Mouse (Mus musculus) neural tube, embryonic 11.5 days (tissue): ENCODE measurements around the gene Zc3h7b. TPM values are rescaled to one million over a fixed set of nuclear protein-coding genes. Genes with fewer than 3 reads are reported as not detected.

ENCODE experiments used
- ATAC-seq: fragments of 200-750 bp; cut with Nextera tagmentation; 2 replicates; pipeline ENCODE4 v1.8.0; 2017; ENCODE audit warnings: moderate number of reproducible peaks, mild to moderate bottlenecking, moderate TSS enrichment, moderate library complexity; ENCODE audit not compliant: insufficient read depth, low FRiP score, low TSS enrichment
- DNase-seq: peaks from one replicate; pipeline ENCODE4 v3.0.0-alpha.2; 2015; ENCODE audit warnings: low spot score
- H3K27ac ChIP-seq: fragments of 300-500 bp; sonication (generic); 2 replicates; pipeline ENCODE4 v1.5.1; 2014; ENCODE audit warnings: low read depth, mild to moderate bottlenecking, low read length
- H3K27me3 ChIP-seq: fragments of 300-500 bp; sonication (generic); 2 replicates; pipeline ENCODE4 v1.6.1; 2014; ENCODE audit warnings: mild to moderate bottlenecking, low read length, mixed read lengths; ENCODE audit not compliant: control insufficient read depth, insufficient read depth
- H3K36me3 ChIP-seq: fragments of 300-500 bp; sonication (generic); 2 replicates; pipeline ENCODE4 v1.6.1; 2014; ENCODE audit warnings: mild to moderate bottlenecking, low read length, moderate library complexity, mixed read lengths; ENCODE audit not compliant: control insufficient read depth, insufficient read depth
- H3K4me1 ChIP-seq: fragments of 300-500 bp; sonication (generic); 2 replicates; pipeline ENCODE4 v1.6.1; 2014; ENCODE audit warnings: low read length, mixed read lengths; ENCODE audit not compliant: control insufficient read depth, insufficient read depth
- H3K4me2 ChIP-seq: fragments of 300-500 bp; sonication (generic); 2 replicates; pipeline ENCODE4 v1.6.1; 2014; ENCODE audit warnings: low read depth, mild to moderate bottlenecking, moderate library complexity
- H3K4me3 ChIP-seq: fragments of 300-500 bp; sonication (generic); 2 replicates; pipeline ENCODE4 v1.5.1; 2014; ENCODE audit warnings: low read depth, low read length
- H3K9ac ChIP-seq: fragments of 300-500 bp; sonication (generic); 2 replicates; pipeline ENCODE4 v1.6.1; 2014; ENCODE audit warnings: mild to moderate bottlenecking, low read length
- H3K9me3 ChIP-seq: fragments of 300-500 bp; sonication (generic); 2 replicates; pipeline ENCODE4 v1.6.1; 2016; ENCODE audit warnings: low read length; ENCODE audit not compliant: control insufficient read depth
- WGBS: fragments of 180-500 bp; shearing (Covaris S2); extraction: QIAGEN DNeasy Blood & Tissue Kit; methylation state at CpG from one replicate; pipeline ENCODE4 v1.1.7; 2014; 5-methylcytosine and 5-hydroxymethylcytosine counted together
- polyA plus RNA-seq: library from polyadenylated mRNA; unstranded; fragments of >200 nt; fragmentation: Nextera tagmentation; extraction: Ambion mirVana; gene quantifications from 2 replicates; pipeline ENCODE4 v1.2.1, GENCODE M21; 2014

Zc3h7b gene
- polyA plus RNA-seq, 1 experiment from 2014 or later: 48.8 TPM

- DNase-seq (peak; percentile 27), ATAC-seq (no peak)
- Histone ChIP-seq H3K4me2 (no peak overlapping the region), H3K36me3 (peaks cover 2% of the 10 kb centered on the region), H3K27me3 (no peaks in the 10 kb centered on the region), H3K4me1 (peaks cover 6% of the 10 kb centered on the region; the same call in 1 of the 2 replicates), H3K27ac (0 out of 2 replicates have a peak overlapping the region, but pooled peaks have one; percentile 3), H3K9me3 (no peaks in the 10 kb centered on the region), H3K9ac (peak overlapping the region; percentile 29; the same call in 1 of the 2 replicates), H3K4me3 (no peak overlapping the region)
- 49% methylated on average over 14 of the region's 14 CpGs for WGBS
Measured at GRCm38 (mm10) chr15:81749742-81750141, 4.9 kb downstream of the Zc3h7b start.

GRCm38 (mm10) chr15:81753669-81754068, 8.8 kb downstream of the Zc3h7b start:
- no peak overlapping the region for H3K9ac ChIP-seq
- no peak overlapping the region for H3K27ac ChIP-seq
- no peak overlapping the region for H3K4me3 ChIP-seq
- no peak for ATAC-seq
- H3K9me3 ChIP-seq: no peaks in the 10 kb centered on the region
- no peaks in the 10 kb centered on the region for H3K27me3 ChIP-seq
- 93% methylated on average over 9 of the region's 9 CpGs for WGBS
- no peak for DNase-seq
- H3K4me1 ChIP-seq: peaks cover 6% of the 10 kb centered on the region; the same call in 1 of the 2 replicates
- H3K4me2 ChIP-seq: no peak overlapping the region
- peaks cover 2% of the 10 kb centered on the region for H3K36me3 ChIP-seq

- no peak for ATAC-seq
- DNase-seq: no peak
- no peak overlapping the region for H3K27ac ChIP-seq
- no peak overlapping the region for H3K4me3 ChIP-seq
- no peak overlapping the region for H3K4me2 ChIP-seq
- H3K36me3 ChIP-seq: 0 out of 2 replicates have a peak, but pooled peaks cover 3% of the 10 kb centered on the region
- no peaks in the 10 kb centered on the region for H3K9me3 ChIP-seq
- H3K27me3 ChIP-seq: no peaks in the 10 kb centered on the region
- H3K9ac ChIP-seq: no peak overlapping the region
- WGBS: 91% methylated on average over 5 of the region's 5 CpGs
- H3K4me1 ChIP-seq: no peaks in the 10 kb centered on the region
Measured at GRCm38 (mm10) chr15:81758701-81759100, 13.8 kb downstream of the Zc3h7b start.

GRCm38 (mm10) chr15:81759542-81759941, 14.7 kb downstream of the Zc3h7b start:
- no peak for ATAC-seq
- H3K9ac ChIP-seq: no peak overlapping the region
- H3K36me3 ChIP-seq: 0 out of 2 replicates have a peak, but pooled peaks cover 3% of the 10 kb centered on the region
- WGBS: 94% methylated on average over 3 of the region's 3 CpGs
- no peaks in the 10 kb centered on the region for H3K4me1 ChIP-seq
- H3K27me3 ChIP-seq: no peaks in the 10 kb centered on the region
- DNase-seq: no peak
- H3K4me2 ChIP-seq: no peak overlapping the region
- H3K27ac ChIP-seq: no peak overlapping the region
- no peaks in the 10 kb centered on the region for H3K9me3 ChIP-seq
- no peak overlapping the region for H3K4me3 ChIP-seq

GRCm38 (mm10) chr15:81760361-81761079, 15.7 kb downstream of the Zc3h7b start:
- no peaks in the 10 kb centered on the region for H3K4me1 ChIP-seq
- 0 out of 2 replicates have a peak, but pooled peaks cover 3% of the 10 kb centered on the region for H3K36me3 ChIP-seq
- H3K27ac ChIP-seq: no peak overlapping the region
- no peak for ATAC-seq
- no peaks in the 10 kb centered on the region for H3K27me3 ChIP-seq
- DNase-seq: no peak
- WGBS: 92% methylated on average over 5 of the region's 5 CpGs
- H3K9ac ChIP-seq: no peak overlapping the region
- H3K4me3 ChIP-seq: no peak overlapping the region
- no peaks in the 10 kb centered on the region for H3K9me3 ChIP-seq
- H3K4me2 ChIP-seq: no peak overlapping the region

- WGBS: 79% methylated on average over 7 of the region's 7 CpGs
- Histone ChIP-seq H3K4me2 (no peak overlapping the region), H3K27ac (no peak overlapping the region), H3K36me3 (0 out of 2 replicates have a peak, but pooled peaks cover 3% of the 10 kb centered on the region), H3K9ac (no peak overlapping the region), H3K4me1 (no peaks in the 10 kb centered on the region), H3K4me3 (no peak overlapping the region), H3K27me3 (no peaks in the 10 kb centered on the region), H3K9me3 (no peaks in the 10 kb centered on the region)
- DNase-seq (no peak), ATAC-seq (no peak)
Measured at GRCm38 (mm10) chr15:81761381-81761780, 16.5 kb downstream of the Zc3h7b start.

- Histone ChIP-seq H3K4me2 (no peak overlapping the region), H3K27me3 (no peaks in the 10 kb centered on the region), H3K9me3 (no peaks in the 10 kb centered on the region), H3K4me1 (no peaks in the 10 kb centered on the region), H3K27ac (no peak overlapping the region), H3K9ac (no peak overlapping the region), H3K4me3 (no peak overlapping the region), H3K36me3 (0 out of 2 replicates have a peak, but pooled peaks cover 3% of the 10 kb centered on the region)
- no peak for ATAC-seq
- WGBS: 90% methylated on average over 3 of the region's 3 CpGs
- no peak for DNase-seq
Measured at GRCm38 (mm10) chr15:81761959-81762358, 17.1 kb downstream of the Zc3h7b start.

GRCm38 (mm10) chr15:81764573-81764972, 19.7 kb downstream of the Zc3h7b start:
- Histone ChIP-seq H3K36me3 (0 out of 2 replicates have a peak, but pooled peaks cover 5% of the 10 kb centered on the region), H3K4me2 (no peak overlapping the region), H3K27me3 (no peaks in the 10 kb centered on the region), H3K9me3 (no peaks in the 10 kb centered on the region), H3K4me3 (no peak overlapping the region), H3K9ac (no peak overlapping the region), H3K4me1 (no peaks in the 10 kb centered on the region), H3K27ac (no peak overlapping the region)
- 88% methylated on average over 6 of the region's 6 CpGs for WGBS
- DNase-seq (no peak), ATAC-seq (no peak)

- H3K27ac ChIP-seq: no peak overlapping the region
- WGBS: 88% methylated on average over 9 of the region's 9 CpGs
Measured at GRCm38 (mm10) chr15:81765651-81766050, 20.8 kb downstream of the Zc3h7b start.

More at GRCm38 (mm10) chr15:81765651-81766050, 20.8 kb downstream of the Zc3h7b start:
- Histone ChIP-seq H3K9ac (no peak overlapping the region), H3K27me3 (no peaks in the 10 kb centered on the region), H3K4me3 (no peak overlapping the region), H3K36me3 (peaks cover 7% of the 10 kb centered on the region; the same call in 1 of the 2 replicates), H3K9me3 (no peaks in the 10 kb centered on the region), H3K4me1 (no peaks in the 10 kb centered on the region), H3K4me2 (no peak overlapping the region)
- no peak for DNase-seq
- no peak for ATAC-seq
